Mouse (Mus musculus) intestine, postnatal 0 days (tissue): ENCODE data around the gene Smurf1. TPM values are rescaled to one million over a fixed set of nuclear protein-coding genes. Genes with fewer than 3 reads are reported as not detected.

Experiments used
- ATAC-seq: fragments of 200-750 bp; cut with Nextera tagmentation; 2 replicates; pipeline ENCODE4 v1.8.0; 2017; ENCODE audit warnings: mild to moderate bottlenecking, moderate TSS enrichment, moderate library complexity
- H3K27ac ChIP-seq: fragments of 300-500 bp; sonication (generic); 2 replicates; pipeline ENCODE4 v1.5.1; 2014; ENCODE audit warnings: mild to moderate bottlenecking, low read depth, low read length, moderate library complexity
- H3K27me3 ChIP-seq: fragments of 300-500 bp; sonication (generic); replicated peaks from 2 replicates; pipeline ENCODE4 v1.6.1; 2014; ENCODE audit warnings: low read length, mixed read lengths; ENCODE audit not compliant: control insufficient read depth, insufficient read depth
- H3K36me3 ChIP-seq: fragments of 300-500 bp; sonication (generic); 2 replicates; pipeline ENCODE4 v1.6.1; 2014; ENCODE audit warnings: mild to moderate bottlenecking, moderate library complexity; ENCODE audit not compliant: control insufficient read depth, insufficient read depth
- H3K4me1 ChIP-seq: fragments of 300-500 bp; sonication (generic); replicated peaks from 2 replicates; pipeline ENCODE4 v1.6.1; 2014; ENCODE audit warnings: antibody characterized with exemption, low read length, mixed read lengths; ENCODE audit not compliant: control insufficient read depth, insufficient read depth
- H3K4me2 ChIP-seq: fragments of 300-500 bp; sonication (generic); replicated peaks from 2 replicates; pipeline ENCODE4 v1.6.1; 2014; ENCODE audit warnings: low read depth, mild to moderate bottlenecking, moderate library complexity
- H3K4me3 ChIP-seq: fragments of 300-500 bp; sonication (generic); 2 replicates; pipeline ENCODE4 v1.5.1; 2014; ENCODE audit warnings: low read depth, low read length
- H3K9ac ChIP-seq: fragments of 300-500 bp; sonication (generic); 2 replicates; pipeline ENCODE4 v1.6.1; 2014; ENCODE audit warnings: mild to moderate bottlenecking, low read depth, low read length
- H3K9me3 ChIP-seq: fragments of 300-500 bp; sonication (generic); 2 replicates; pipeline ENCODE4 v1.6.1; 2016; ENCODE audit warnings: mixed run types; ENCODE audit not compliant: control insufficient read depth
- CTCF ChIP-seq: sonication (generic); IDR thresholded peaks from 2 replicates; pipeline ENCODE4 v1.5.1; 2016; ENCODE audit warnings: low read depth, mild to moderate bottlenecking, control low read depth, antibody characterized with exemption, moderate library complexity
- WGBS: fragments of 180-500 bp; shearing (Covaris S2); extraction: QIAGEN DNeasy Blood & Tissue Kit; methylation state at CpG from one replicate; pipeline ENCODE4 v1.1.7; 2014; 5-methylcytosine and 5-hydroxymethylcytosine counted together
- polyA plus RNA-seq: library from polyadenylated mRNA; unstranded; fragments of >200 nt; fragmentation: Nextera tagmentation; extraction: Ambion mirVana; gene quantifications from 2 replicates; pipeline ENCODE4 v1.2.1, GENCODE M21; 2015

Smurf1 gene
- polyA plus RNA-seq, 1 experiment from 2014 or later, result 7.4 TPM

GRCm38 (mm10) chr5:144950428-144951051 is 15.1 kb downstream of the Smurf1 start:
- Histone ChIP-seq H3K4me2 (no peak overlapping the region), H3K27ac (no peak overlapping the region), H3K27me3 (no peaks in the 10 kb centered on the region), H3K9ac (no peak overlapping the region), H3K4me1 (peaks cover 9% of the 10 kb centered on the region), H3K4me3 (no peak overlapping the region), H3K9me3 (no peaks in the 10 kb centered on the region), H3K36me3 (no peaks in the 10 kb centered on the region)
- no peak for TF ChIP-seq CTCF
- no peak for ATAC-seq
- 90% methylated on average over 5 of the region's 5 CpGs for WGBS

GRCm38 (mm10) chr5:144949856-144950255 is 15.8 kb downstream of the Smurf1 start:
- Histone ChIP-seq H3K27ac (no peak overlapping the region), H3K4me2 (no peak overlapping the region), H3K36me3 (no peaks in the 10 kb centered on the region), H3K9ac (no peak overlapping the region), H3K4me1 (peaks cover 9% of the 10 kb centered on the region), H3K27me3 (no peaks in the 10 kb centered on the region), H3K9me3 (no peaks in the 10 kb centered on the region), H3K4me3 (no peak overlapping the region)
- TF ChIP-seq CTCF, result no peak
- no peak for ATAC-seq
- WGBS, result 84% methylated on average over 4 of the region's 4 CpGs

- Histone ChIP-seq H3K4me3 (no peak overlapping the region), H3K27ac (peak overlapping the region; percentile 23; the same call in 1 of the 2 replicates), H3K36me3 (no peaks in the 10 kb centered on the region), H3K4me2 (peak overlapping the region; percentile 40), H3K9me3 (no peaks in the 10 kb centered on the region), H3K4me1 (peaks cover 16% of the 10 kb centered on the region), H3K9ac (no peak overlapping the region), H3K27me3 (no peaks in the 10 kb centered on the region)
- WGBS, result 21% methylated on average over 11 of the region's 11 CpGs
- peak; percentile 83 for ATAC-seq
- no peak for TF ChIP-seq CTCF
Observed at GRCm38 (mm10) chr5:144948422-144948821, 17.2 kb downstream of the Smurf1 start.

- peak; percentile 37; the same call in 1 of the 2 replicates for ATAC-seq
Observed at GRCm38 (mm10) chr5:144948002-144948401, 17.6 kb downstream of the Smurf1 start.

GRCm38 (mm10) chr5:144946032-144946431 is 19.6 kb downstream of the Smurf1 start:
- TF ChIP-seq CTCF, result no peak
- H3K9me3 ChIP-seq, result no peaks in the 10 kb centered on the region
- H3K9ac ChIP-seq, result no peak overlapping the region
- no peak overlapping the region for H3K27ac ChIP-seq
- 72% methylated on average over 4 of the region's 4 CpGs for WGBS
- no peaks in the 10 kb centered on the region for H3K27me3 ChIP-seq
- peaks cover 17% of the 10 kb centered on the region for H3K4me1 ChIP-seq
- no peaks in the 10 kb centered on the region for H3K36me3 ChIP-seq
- ATAC-seq, result no peak
- H3K4me3 ChIP-seq, result no peak overlapping the region
- H3K4me2 ChIP-seq, result no peak overlapping the region

More at GRCm38 (mm10) chr5:144948002-144948401, 17.6 kb downstream of the Smurf1 start:
- Histone ChIP-seq H3K4me1 (peaks cover 17% of the 10 kb centered on the region), H3K9ac (no peak overlapping the region), H3K27me3 (no peaks in the 10 kb centered on the region), H3K4me2 (peak overlapping the region; percentile 40; the same call in 1 of the 2 replicates), H3K27ac (peak overlapping the region; percentile 23; the same call in 1 of the 2 replicates), H3K9me3 (no peaks in the 10 kb centered on the region), H3K36me3 (no peaks in the 10 kb centered on the region), H3K4me3 (no peak overlapping the region)
- TF ChIP-seq CTCF, result no peak
- WGBS, result 49% methylated on average over 1 of the region's 1 CpGs

GRCm38 (mm10) chr5:144944932-144945331 is 20.7 kb downstream of the Smurf1 start:
- ATAC-seq, result no peak
- H3K4me1 ChIP-seq, result peaks cover 17% of the 10 kb centered on the region
- H3K4me2 ChIP-seq, result no peak overlapping the region
- no peaks in the 10 kb centered on the region for H3K9me3 ChIP-seq
- no peak overlapping the region for H3K27ac ChIP-seq
- 90% methylated on average over 7 of the region's 7 CpGs for WGBS
- no peak overlapping the region for H3K9ac ChIP-seq
- no peak overlapping the region for H3K4me3 ChIP-seq
- H3K36me3 ChIP-seq, result no peaks in the 10 kb centered on the region
- H3K27me3 ChIP-seq, result no peaks in the 10 kb centered on the region
- no peak for TF ChIP-seq CTCF
